Mouse (Mus musculus) kidney, adult 9 months (tissue): ENCODE measurements at regions not wholly inside any gene's neighbourhood (a gene's known extent, or its start where the extent isn't known, plus 50 kb on each side); places are given as distances from the start of the nearest gene placed in this dataset.
"Not testable (repeated sequence)": the region's sequence is repeated elsewhere in the genome, so short reads cannot be mapped to it uniquely, and the experiment has no call there.

Source experiments
- DNase-seq: peaks from one replicate; pipeline ENCODE4 v3.0.0; 2022

DNA sequence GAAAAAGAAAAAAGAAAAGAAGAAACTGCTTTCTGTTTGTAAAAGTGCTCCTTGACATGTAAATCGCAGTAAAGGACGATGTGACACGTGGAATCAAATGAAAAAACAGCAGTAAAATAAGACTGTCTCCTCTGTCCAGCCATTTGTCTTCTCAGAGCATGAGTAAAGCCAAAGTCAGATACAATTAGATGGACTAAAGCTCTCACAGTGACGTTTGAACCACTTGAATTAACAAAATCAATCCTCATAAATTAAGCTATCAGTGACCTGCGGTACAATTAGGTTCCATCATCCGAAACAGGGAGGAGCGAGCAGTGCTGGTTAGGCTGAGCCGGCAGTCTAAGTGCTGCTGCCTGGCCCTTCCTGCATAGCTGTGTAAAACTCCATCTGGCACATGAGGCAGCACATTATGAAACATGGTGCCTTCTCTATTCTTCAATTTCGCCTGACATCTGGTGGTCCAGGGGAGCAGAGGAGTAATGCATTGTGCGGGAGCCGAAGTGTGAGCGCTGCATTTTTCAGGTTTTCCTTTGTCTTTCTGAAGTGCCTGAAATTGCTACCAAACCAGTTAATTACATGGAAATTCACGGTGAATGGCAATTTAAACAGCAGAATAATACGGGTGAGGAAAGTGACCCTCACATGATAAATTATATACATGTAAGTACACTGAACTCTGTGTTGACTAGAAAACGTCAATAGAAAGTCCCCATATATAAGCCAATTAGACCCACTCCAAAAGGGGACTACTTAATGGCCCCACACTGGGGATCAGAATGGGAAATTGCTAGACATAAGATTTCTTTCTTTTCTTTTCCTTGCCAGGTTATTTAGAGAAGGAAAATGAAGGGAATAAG, 118.1 kb downstream of the Mmrn1 start:
- DNase-seq, result peak; percentile 7

- DNase-seq, result no peak
Measured at GRCm38 (mm10) chr6:61043524-61044450, 119.0 kb downstream of the Mmrn1 start.

- DNase-seq, result not testable (repeated sequence)
Measured at GRCm38 (mm10) chr6:61047667-61048066, 122.9 kb downstream of the Mmrn1 start.

- peak; percentile 37 for DNase-seq
Measured at GRCm38 (mm10) chr6:61063129-61063528, 117.0 kb upstream of the Ccser1 start.

GRCm38 (mm10) chr6:61065769-61066168, 114.4 kb upstream of the Ccser1 start:
- DNase-seq, result no peak

DNA sequence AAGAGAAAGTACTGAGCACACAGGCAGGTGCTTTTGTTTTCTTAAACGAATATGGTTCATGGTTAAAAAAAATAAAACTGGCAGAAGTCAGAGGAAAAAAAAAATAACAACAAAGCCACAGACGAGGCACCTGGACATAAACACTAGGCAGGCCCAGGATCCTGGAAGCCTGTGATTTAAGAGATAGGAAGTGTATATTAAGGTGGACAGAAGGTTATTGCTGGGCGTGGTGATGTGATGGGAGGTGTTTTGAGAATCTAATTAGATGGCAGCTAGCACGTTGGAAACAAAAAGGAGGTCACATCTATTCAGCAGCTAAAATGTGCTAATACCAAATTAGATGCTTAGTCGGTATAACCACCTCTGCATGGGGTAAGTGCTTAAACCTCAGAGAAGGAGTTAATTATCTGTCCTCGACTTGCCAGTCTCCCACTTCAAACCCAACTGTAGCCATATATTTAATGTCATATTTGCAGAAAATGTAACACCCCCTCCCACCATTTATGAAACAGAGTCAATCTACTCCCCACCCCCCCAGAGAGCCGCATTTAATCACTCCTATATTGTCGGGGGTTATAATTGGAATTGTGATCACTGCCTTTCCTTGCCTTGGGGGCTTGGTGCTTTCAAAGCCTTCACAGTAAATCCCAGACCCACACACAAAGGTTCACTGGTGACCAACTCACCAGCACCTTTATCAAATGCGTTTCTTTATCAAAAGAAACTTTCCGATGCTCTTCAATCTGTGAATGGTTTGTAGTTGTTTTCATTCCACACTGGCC, 113.4 kb upstream of the Ccser1 start:
- no peak for DNase-seq

DNA sequence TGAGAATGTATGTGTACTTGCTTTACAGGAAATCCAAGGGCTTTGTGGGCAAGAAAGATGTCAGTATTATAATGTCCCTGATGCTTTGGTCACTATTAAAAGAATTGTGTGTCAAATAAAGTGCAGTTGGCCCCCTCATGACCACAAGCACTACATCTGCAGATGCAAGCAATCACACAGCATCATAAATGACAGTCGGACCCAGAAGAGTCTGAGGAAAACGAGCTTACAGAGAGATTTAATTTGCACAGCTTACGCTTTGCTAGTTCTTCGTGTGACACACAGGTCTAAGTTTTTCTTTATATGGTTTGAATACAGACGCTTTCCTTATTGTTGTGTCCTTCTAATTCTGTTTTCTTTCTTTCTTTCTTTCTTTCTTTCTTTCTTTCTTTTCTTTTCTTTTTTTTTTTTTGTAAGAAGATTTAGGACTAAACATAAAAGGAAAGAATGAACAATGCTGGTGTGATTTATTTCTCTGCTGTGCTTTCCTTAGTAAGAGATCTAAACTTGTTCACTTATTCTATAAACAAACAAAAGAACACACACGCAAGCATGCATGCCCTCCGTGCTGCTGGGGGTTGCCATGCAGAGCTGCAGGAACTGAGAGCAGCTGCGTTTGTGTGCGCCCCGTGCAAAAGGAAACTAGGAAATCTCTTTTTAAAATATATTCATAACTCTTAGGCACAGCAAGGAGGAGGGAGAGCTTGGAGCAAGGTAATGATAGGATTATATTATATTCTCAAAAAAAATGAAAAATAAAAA, 112.6 kb upstream of the Ccser1 start:
- no peak for DNase-seq

GRCm38 (mm10) chr6:61068117-61068489, 112.0 kb upstream of the Ccser1 start:
- no peak for DNase-seq

DNA sequence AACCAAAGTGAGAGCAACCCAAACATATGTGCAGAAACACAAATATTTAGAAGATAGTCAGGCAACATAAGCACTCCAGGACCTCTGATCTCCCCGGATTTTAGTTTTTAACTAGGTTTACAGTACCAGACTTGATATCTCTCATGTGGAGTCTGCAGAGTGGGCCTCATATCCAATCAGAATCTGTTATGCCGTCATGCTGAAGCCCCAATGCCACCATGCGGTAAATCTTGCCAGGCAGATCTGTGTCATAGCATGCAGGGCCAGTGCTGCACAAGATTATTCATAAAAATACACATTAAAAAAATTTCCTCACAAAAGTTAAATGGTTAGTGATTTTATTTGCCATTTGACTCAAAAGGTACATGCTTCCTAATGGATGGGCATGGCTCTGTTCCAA, 106.9 kb upstream of the Ccser1 start:
- no peak for DNase-seq

GRCm38 (mm10) chr6:61073794-61074193, 106.3 kb upstream of the Ccser1 start:
- no peak for DNase-seq

DNA sequence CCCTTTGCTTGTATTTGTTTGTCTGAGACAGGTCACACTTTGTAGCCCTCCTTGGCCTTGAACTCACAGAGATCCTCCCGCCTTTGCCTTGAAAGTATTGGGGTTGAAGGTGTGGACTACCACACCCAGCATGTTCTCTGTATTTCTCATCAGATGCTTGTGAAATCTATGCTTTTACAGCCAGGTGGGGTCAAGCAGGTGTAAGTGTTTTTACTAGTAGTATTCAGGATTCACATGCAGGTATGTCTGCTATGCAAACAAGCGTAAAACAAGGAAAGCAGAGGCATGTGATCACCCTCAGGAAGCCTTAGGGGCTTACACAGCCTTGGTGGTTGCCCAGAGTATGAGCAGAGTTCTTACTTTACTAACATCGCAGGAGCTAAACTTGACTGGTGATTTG, 105.4 kb upstream of the Ccser1 start:
- no peak for DNase-seq

DNA sequence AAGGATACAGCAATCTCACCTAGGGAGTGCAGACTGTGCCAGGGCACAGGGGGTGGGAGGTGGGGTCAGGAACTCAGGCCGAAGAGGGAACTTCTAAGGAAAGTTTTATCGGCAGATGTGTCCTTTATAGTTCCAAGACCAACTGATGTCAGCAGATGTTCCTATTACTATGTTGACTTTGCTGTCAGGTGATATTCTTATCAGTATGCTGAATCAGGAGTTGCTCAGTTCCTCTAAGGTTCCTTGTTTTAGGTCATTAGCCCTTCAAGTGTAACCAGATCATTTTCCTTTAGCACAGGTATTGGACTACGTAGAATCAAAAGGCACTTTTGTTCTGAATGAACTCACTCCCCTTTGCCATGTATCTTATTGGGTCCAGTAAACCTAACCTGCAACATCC, 101.6 kb upstream of the Ccser1 start:
- no peak for DNase-seq

DNA sequence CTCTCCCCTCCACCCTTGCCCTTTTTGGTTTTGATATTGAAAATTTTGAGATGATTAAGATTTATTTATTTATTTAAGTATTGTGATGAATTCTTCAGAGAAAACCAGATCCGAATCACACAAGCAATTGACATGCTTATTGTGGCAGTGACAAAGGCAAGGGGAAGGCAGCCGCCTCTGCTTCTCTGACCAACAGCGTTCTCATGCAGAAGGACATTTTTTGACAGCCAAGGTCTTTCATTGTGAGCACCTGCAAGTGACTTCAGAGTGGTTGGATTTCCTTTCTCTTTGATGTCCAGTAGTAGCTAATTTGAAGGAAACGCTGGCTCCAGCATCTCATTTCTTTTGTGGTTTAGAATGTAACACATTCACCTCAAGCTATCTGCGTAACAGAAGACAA, 99.5 kb upstream of the Ccser1 start:
- DNase-seq, result no peak

DNA sequence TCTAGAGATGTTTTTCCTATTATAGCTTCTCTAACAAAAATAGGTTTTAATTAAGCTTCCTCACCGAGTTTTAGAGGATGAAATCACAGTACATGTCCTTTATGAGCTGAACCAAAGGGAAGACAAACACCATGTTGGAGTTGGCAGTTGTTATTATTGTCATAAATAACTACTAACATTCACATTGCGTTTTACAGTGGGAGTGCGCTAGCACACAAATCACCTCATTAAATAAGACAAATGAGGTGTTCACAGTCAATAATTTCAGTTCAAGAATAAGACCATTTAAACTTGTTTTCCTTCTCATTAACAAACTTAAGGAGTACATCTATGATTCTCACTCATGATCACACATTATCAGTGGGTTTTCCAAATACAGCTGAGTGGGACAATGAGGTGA, 96.8 kb upstream of the Ccser1 start:
- no peak for DNase-seq

DNA sequence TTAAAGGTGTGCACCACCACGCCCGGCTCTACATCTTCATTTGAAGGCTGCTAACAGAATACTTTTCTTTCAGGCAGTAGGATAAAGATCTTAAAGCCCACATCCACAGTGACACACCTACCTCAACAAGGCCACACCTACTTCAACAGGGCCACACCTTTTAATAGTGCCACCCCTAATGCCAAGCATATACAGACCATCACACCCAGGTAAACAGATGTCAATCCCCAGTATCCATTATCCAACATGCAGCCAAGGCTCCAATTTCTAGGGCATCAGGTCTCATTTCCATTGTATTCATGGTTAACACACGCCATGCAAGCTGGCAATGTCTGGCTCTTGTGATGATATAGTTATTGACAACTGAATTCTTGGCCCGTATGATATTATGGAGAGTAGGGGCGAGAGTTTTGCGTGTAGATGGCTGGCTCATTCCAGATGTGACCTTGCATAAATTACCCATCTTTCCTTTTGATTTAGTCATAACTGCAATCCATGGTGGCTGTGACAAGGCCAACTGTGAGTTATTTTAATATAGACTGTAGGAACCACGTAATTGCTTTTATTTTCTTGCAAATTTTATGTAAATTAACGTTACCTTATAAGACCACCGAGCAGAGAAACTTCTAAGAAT, 80.7 kb upstream of the Ccser1 start:
- no peak for DNase-seq

DNA sequence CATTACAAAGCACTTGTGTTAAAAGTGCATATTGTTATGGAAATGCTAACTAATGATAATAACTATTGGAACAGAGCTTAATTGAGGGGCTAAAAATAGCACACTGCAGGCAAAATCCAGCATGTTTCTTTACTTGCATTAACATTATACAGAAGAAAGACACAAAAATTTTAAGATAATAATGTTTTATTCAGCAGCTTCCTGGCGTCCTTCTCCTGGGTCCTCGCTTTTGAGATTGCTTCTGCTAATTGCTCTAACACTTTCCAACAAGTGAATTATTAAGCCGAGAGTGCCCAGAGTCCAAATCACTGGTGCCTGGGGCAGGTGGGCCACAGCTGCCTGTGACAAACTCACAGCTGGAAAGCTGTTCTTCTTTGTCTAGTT, 80.2 kb upstream of the Ccser1 start:
- DNase-seq, result peak; percentile 69

DNA sequence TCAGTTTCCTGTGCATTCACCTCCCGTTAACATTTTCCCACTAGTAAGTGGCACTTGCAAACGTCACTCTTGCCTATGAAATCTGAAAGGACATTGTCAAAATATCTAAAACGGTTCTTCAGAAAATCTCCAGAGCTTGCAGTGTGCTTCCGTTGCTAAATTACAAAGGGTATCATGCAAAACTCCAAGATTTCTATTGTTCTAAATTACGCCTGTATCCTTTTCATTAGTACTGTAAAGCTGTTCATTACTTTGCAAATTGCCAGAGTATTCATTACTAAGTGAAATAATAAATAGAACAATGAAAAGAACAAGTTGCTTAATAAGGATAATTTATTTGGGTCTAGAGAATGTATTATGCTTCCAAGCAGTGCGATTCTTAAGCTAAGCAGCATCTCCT, 78.2 kb upstream of the Ccser1 start:
- no peak for DNase-seq

GRCm38 (mm10) chr6:61103459-61104234, 76.5 kb upstream of the Ccser1 start:
- DNase-seq, result no peak

GRCm38 (mm10) chr6:61115250-61115649, 64.9 kb upstream of the Ccser1 start:
- DNase-seq, result no peak

- DNase-seq, result no peak
Measured at GRCm38 (mm10) chr6:61119590-61119989, 60.5 kb upstream of the Ccser1 start.

GRCm38 (mm10) chr6:61125431-61125830, 54.7 kb upstream of the Ccser1 start:
- no peak for DNase-seq
